1 mouse cellular context compared by ENCODE assay signal in genomic region chr3:87789248-87789647, GRCm38 (mm10).
TF ChIP-seq lines count a peak whose summit lies in the region.

No protein-coding gene starts in this region.

TF ChIP-seq in ES-E14, 5 proteins besides CTCF, POLR2A, EP300 and RAD21:
- TF ChIP-seq MAFK (IDR thresholded peaks at IDR 0.05; ENCODE audit: insufficient read depth, low read depth, low read length) (no peak), ZNF384 (IDR thresholded peaks at IDR 0.05; ENCODE audit: low read depth, low read length) (no peak), CHD2 (IDR thresholded peaks at IDR 0.05; ENCODE audit: low read depth, low read length) (no peak), ZC3H11A (IDR thresholded peaks at IDR 0.05; ENCODE audit: borderline replicate concordance, low read depth, low read length) (no peak), HCFC1 (IDR thresholded peaks at IDR 0.05; ENCODE audit: borderline replicate concordance, insufficient read depth, low read length) (no peak)
TF ChIP-seq in ES-E14: peak in this region for 0.
